Mouse (Mus musculus) heart, postnatal 0 days (tissue): ENCODE measurements at regions not wholly inside any gene's neighbourhood (a gene's known extent, or its start where the extent isn't known, plus 50 kb on each side); places are given as distances from the start of the nearest gene placed in this dataset.

Experiments
- ATAC-seq: fragments of 200-750 bp; cut with Nextera tagmentation; 2 replicates; pipeline ENCODE4 v1.8.0; 2017; ENCODE audit warnings: low read depth, moderate number of reproducible peaks, moderate library complexity; ENCODE audit not compliant: insufficient read depth
- DNase-seq: peaks from one replicate; pipeline ENCODE4 v3.0.0-alpha.2; 2016; ENCODE audit warnings: low spot score
- H3K27ac ChIP-seq: fragments of 300-500 bp; sonication (generic); 2 replicates; pipeline ENCODE4 v1.5.1; 2014; ENCODE audit warnings: low read depth, mild to moderate bottlenecking
- H3K27me3 ChIP-seq: fragments of 300-500 bp; sonication (generic); 2 replicates; pipeline ENCODE4 v1.6.1; 2014; ENCODE audit warnings: low read length, mixed read lengths; ENCODE audit not compliant: control insufficient read depth, insufficient read depth
- H3K36me3 ChIP-seq: fragments of 300-500 bp; sonication (generic); replicated peaks from 2 replicates; pipeline ENCODE4 v1.6.1; 2014; ENCODE audit warnings: low read length, mixed read lengths; ENCODE audit not compliant: control insufficient read depth, insufficient read depth
- H3K4me1 ChIP-seq: fragments of 300-500 bp; sonication (generic); 2 replicates; pipeline ENCODE4 v1.6.1; 2014; ENCODE audit warnings: antibody characterized with exemption; ENCODE audit not compliant: control insufficient read depth, insufficient read depth
- H3K4me2 ChIP-seq: fragments of 300-500 bp; sonication (generic); 2 replicates; pipeline ENCODE4 v1.6.1; 2014; ENCODE audit warnings: low read depth, mild to moderate bottlenecking, low read length, moderate library complexity
- H3K4me3 ChIP-seq: fragments of 300-500 bp; sonication (generic); 2 replicates; pipeline ENCODE4 v1.5.1; 2014; ENCODE audit warnings: low read depth, low read length
- H3K9ac ChIP-seq: fragments of 300-500 bp; sonication (generic); replicated peaks from 2 replicates; pipeline ENCODE4 v1.6.1; 2014; ENCODE audit warnings: low read depth, low read length, mixed read lengths
- H3K9me3 ChIP-seq: fragments of 300-500 bp; sonication (generic); replicated peaks from 2 replicates; pipeline ENCODE4 v1.6.1; 2016; ENCODE audit warnings: low read length; ENCODE audit not compliant: control insufficient read depth
- CTCF ChIP-seq: IDR thresholded peaks from 2 replicates; pipeline ENCODE4 v1.5.1; 2016; ENCODE audit warnings: antibody characterized with exemption, control low read depth, low read depth
- EP300 ChIP-seq: IDR thresholded peaks from 2 replicates; pipeline ENCODE4 v1.6.1; 2016; ENCODE audit warnings: antibody characterized with exemption, low read depth
- WGBS: fragments of 180-500 bp; shearing (Covaris S2); extraction: QIAGEN DNeasy Blood & Tissue Kit; methylation state at CpG from one replicate; pipeline ENCODE4 v1.1.7; 2014; 5-methylcytosine and 5-hydroxymethylcytosine counted together

DNA sequence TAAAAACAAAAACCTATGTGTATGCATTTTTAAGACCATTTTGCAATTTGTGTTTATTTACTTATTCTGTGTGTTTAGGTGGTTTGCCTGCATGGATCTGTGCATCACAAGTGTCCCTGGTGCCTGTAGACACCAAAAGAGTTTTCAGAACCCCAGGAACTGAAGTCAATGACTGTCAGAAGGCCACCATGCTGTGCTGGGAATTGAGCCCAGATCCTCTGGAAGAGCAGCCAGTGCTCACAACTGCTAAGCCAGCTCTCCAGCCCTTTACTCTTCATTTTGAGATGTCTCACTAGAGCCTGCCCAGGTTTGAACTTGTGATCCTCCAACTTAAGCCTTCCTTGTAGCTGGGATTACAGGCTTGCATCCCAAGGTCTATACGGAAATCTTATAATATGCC lies 113.8 kb downstream of the Dhrs2 start:
- no peak overlapping the region for H3K27ac ChIP-seq
- no peak overlapping the region for H3K9ac ChIP-seq
- ATAC-seq, result no peak
- peaks cover 23% of the 10 kb centered on the region for H3K4me1 ChIP-seq
- TF ChIP-seq CTCF, result no peak
- TF ChIP-seq EP300, result no peak
- no peaks in the 10 kb centered on the region for H3K36me3 ChIP-seq
- H3K27me3 ChIP-seq, result no peaks in the 10 kb centered on the region
- no peak for DNase-seq
- no peak overlapping the region for H3K4me2 ChIP-seq
- no peaks in the 10 kb centered on the region for H3K9me3 ChIP-seq
- WGBS, result 90% methylated on average over 1 of the region's 1 CpGs
- no peak overlapping the region for H3K4me3 ChIP-seq

DNA sequence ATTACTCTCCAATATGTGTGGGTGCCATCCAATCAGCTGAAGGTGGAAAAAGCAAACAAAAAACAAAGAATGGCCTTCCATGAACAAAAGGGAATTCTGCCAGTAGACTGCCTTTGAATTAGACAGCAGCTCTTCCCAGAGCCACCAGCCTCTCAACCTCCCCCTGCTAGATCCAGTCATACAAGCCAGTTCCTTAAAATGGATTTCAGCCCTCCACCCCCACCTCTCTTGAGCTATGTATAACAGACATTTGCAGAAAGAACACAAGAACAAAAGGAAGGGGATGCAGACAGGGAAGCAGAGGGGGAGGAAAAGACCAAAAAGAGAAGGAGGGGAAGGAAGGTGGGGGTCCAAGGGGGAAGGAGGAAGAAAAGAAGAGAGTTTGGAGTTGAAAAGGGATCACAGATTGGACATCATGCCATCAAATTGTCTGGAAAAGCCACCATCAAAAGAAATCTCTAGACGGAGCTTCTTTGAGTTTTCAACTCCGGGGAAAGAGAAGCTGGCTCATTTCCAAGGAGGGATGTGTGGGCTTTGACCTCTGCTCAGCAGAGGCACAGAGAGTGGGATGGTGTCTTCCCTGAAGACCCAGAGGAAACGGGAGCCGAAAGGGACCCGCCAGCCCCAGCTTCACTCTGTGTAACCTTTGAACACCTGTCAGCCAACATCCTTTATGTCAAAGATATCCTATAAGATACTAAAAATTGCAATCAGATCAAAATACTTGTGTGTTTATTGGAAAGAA lies 114.8 kb downstream of the Dhrs2 start:
- no peaks in the 10 kb centered on the region for H3K36me3 ChIP-seq
- no peak overlapping the region for H3K9ac ChIP-seq
- H3K27me3 ChIP-seq, result no peaks in the 10 kb centered on the region
- H3K9me3 ChIP-seq, result no peaks in the 10 kb centered on the region
- no peak overlapping the region for H3K27ac ChIP-seq
- DNase-seq (no peak), ATAC-seq (no peak)
- H3K4me3 ChIP-seq, result no peak overlapping the region
- H3K4me2 ChIP-seq, result no peak overlapping the region
- TF ChIP-seq EP300 (no peak), CTCF (no peak)
- 30% methylated on average over 5 of the region's 5 CpGs for WGBS
- H3K4me1 ChIP-seq, result peaks cover 23% of the 10 kb centered on the region

GRCm38 (mm10) chr14:55338010-55338409 lies 116.2 kb downstream of the Dhrs2 start:
- ATAC-seq (no peak), DNase-seq (no peak)
- no peaks in the 10 kb centered on the region for H3K36me3 ChIP-seq
- TF ChIP-seq CTCF, result no peak
- no peak for TF ChIP-seq EP300
- no peaks in the 10 kb centered on the region for H3K27me3 ChIP-seq
- H3K27ac ChIP-seq, result peak overlapping the region; percentile 65
- H3K4me3 ChIP-seq, result no peak overlapping the region
- 51% methylated on average over 9 of the region's 9 CpGs for WGBS
- H3K9ac ChIP-seq, result no peak overlapping the region
- no peak overlapping the region for H3K4me2 ChIP-seq
- peaks cover 23% of the 10 kb centered on the region for H3K4me1 ChIP-seq
- H3K9me3 ChIP-seq, result no peaks in the 10 kb centered on the region

DNA sequence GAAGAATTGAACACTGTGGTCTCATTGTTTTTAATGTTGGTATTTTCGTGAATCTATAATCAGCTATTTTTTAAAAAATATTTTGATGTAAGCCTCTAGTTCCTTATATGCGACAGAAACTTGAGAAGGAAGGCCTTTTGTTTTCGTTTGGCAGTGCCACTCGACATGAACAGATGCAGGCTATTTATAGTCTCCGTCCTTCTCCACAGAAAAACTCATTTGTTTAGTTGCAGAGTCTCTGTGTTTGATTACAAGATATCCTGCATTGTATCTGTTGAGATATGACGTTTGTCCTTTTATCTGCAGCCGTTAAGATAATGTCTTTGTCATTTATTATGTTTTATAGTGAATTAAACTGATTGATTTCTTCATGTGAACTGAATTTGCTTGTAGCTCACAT lies 116.7 kb downstream of the Dhrs2 start:
- Histone ChIP-seq H3K9me3 (no peaks in the 10 kb centered on the region), H3K4me1 (peaks cover 23% of the 10 kb centered on the region), H3K27me3 (no peaks in the 10 kb centered on the region), H3K36me3 (no peaks in the 10 kb centered on the region), H3K9ac (no peak overlapping the region), H3K4me2 (no peak overlapping the region), H3K4me3 (no peak overlapping the region), H3K27ac (peak overlapping the region; percentile 65)
- WGBS, result 10% methylated on average over 7 of the region's 7 CpGs
- TF ChIP-seq CTCF (no peak), EP300 (no peak)
- DNase-seq, result peak; percentile 50
- no peak for ATAC-seq

GRCm38 (mm10) chr14:55339036-55339614 lies 117.3 kb downstream of the Dhrs2 start:
- Histone ChIP-seq H3K27me3 (no peaks in the 10 kb centered on the region), H3K27ac (no peak overlapping the region), H3K36me3 (no peaks in the 10 kb centered on the region), H3K4me2 (no peak overlapping the region), H3K4me3 (no peak overlapping the region), H3K4me1 (peaks cover 18% of the 10 kb centered on the region), H3K9ac (no peak overlapping the region), H3K9me3 (no peaks in the 10 kb centered on the region)
- WGBS, result 48% methylated on average over 9 of the region's 9 CpGs
- no peak for TF ChIP-seq EP300
- TF ChIP-seq CTCF, result no peak
- DNase-seq (no peak), ATAC-seq (no peak)

GRCm38 (mm10) chr14:55343341-55343740 lies 121.5 kb downstream of the Dhrs2 start:
- H3K27ac ChIP-seq, result no peak overlapping the region
- DNase-seq, result no peak
- no peak for ATAC-seq
- H3K36me3 ChIP-seq, result no peaks in the 10 kb centered on the region
- H3K27me3 ChIP-seq, result no peaks in the 10 kb centered on the region
- TF ChIP-seq EP300 (no peak), CTCF (no peak)
- WGBS, result 64% methylated on average over 1 of the region's 1 CpGs
- H3K9me3 ChIP-seq, result no peaks in the 10 kb centered on the region
- H3K4me2 ChIP-seq, result no peak overlapping the region
- no peak overlapping the region for H3K4me3 ChIP-seq
- no peak overlapping the region for H3K9ac ChIP-seq
- peaks cover 6% of the 10 kb centered on the region; the same call in 1 of the 2 replicates for H3K4me1 ChIP-seq
